Mouse (Mus musculus) embryonic facial prominence, embryonic 11.5 days (tissue): ENCODE results near the gene Amd1. TPM values are rescaled to one million over a fixed set of nuclear protein-coding genes. Genes with fewer than 3 reads are reported as not detected.

Experiments
- ATAC-seq: fragments of 200-750 bp; cut with Nextera tagmentation; replicated peaks from 2 replicates; pipeline ENCODE4 v1.8.0; 2017; ENCODE audit warnings: low read depth; ENCODE audit not compliant: insufficient number of reproducible peaks, low FRiP score, low TSS enrichment
- DNase-seq: peaks from one replicate; pipeline ENCODE4 v3.0.0-alpha.2; 2015; ENCODE audit warnings: low spot score
- H3K27ac ChIP-seq: fragments of 300-500 bp; sonication (generic); replicated peaks from 2 replicates; pipeline ENCODE4 v1.5.1; 2014; ENCODE audit warnings: mild to moderate bottlenecking, low read depth, low read length, control low read depth
- H3K27me3 ChIP-seq: fragments of 300-500 bp; sonication (generic); 2 replicates; pipeline ENCODE4 v1.6.1; 2014; ENCODE audit warnings: mild to moderate bottlenecking, low read length, moderate library complexity, mixed read lengths; ENCODE audit not compliant: control insufficient read depth, insufficient read depth
- H3K36me3 ChIP-seq: fragments of 300-500 bp; sonication (generic); replicated peaks from 2 replicates; pipeline ENCODE4 v1.6.1; 2014; ENCODE audit warnings: low read depth, mild to moderate bottlenecking, low read length, moderate library complexity, mixed read lengths; ENCODE audit not compliant: control insufficient read depth, insufficient read depth
- H3K4me1 ChIP-seq: fragments of 300-500 bp; sonication (generic); 2 replicates; pipeline ENCODE4 v1.6.1; 2014; ENCODE audit warnings: low read length, mixed read lengths; ENCODE audit not compliant: control insufficient read depth, insufficient read depth
- H3K4me2 ChIP-seq: fragments of 300-500 bp; sonication (generic); 2 replicates; pipeline ENCODE4 v1.6.1; 2014; ENCODE audit warnings: low read depth, mild to moderate bottlenecking, control low read depth, low read length, moderate library complexity
- H3K4me3 ChIP-seq: fragments of 300-500 bp; sonication (generic); 2 replicates; pipeline ENCODE4 v1.5.1; 2014; ENCODE audit warnings: low read depth, low read length, control low read depth
- H3K9ac ChIP-seq: fragments of 300-500 bp; sonication (generic); replicated peaks from 2 replicates; pipeline ENCODE4 v1.6.1; 2014; ENCODE audit warnings: mild to moderate bottlenecking, control low read depth, low read length
- H3K9me3 ChIP-seq: fragments of 300-500 bp; sonication (generic); replicated peaks from 2 replicates; pipeline ENCODE4 v1.6.1; 2016; ENCODE audit warnings: mild to moderate bottlenecking, low read length, inconsistent platforms, mixed read lengths; ENCODE audit not compliant: control insufficient read depth
- WGBS: fragments of 180-500 bp; shearing (Covaris S2); extraction: QIAGEN DNeasy Blood & Tissue Kit; methylation state at CpG from one replicate; pipeline ENCODE4 v1.1.7; 2014; 5-methylcytosine and 5-hydroxymethylcytosine counted together
- polyA plus RNA-seq: library from polyadenylated mRNA; unstranded; fragments of >200 nt; fragmentation: Nextera tagmentation; extraction: Ambion mirVana; gene quantifications from 2 replicates; pipeline ENCODE4 v1.2.1, GENCODE M21; 2014

Amd1 gene
- polyA plus RNA-seq, 1 experiment from 2014 or later, result 129 TPM

DNA sequence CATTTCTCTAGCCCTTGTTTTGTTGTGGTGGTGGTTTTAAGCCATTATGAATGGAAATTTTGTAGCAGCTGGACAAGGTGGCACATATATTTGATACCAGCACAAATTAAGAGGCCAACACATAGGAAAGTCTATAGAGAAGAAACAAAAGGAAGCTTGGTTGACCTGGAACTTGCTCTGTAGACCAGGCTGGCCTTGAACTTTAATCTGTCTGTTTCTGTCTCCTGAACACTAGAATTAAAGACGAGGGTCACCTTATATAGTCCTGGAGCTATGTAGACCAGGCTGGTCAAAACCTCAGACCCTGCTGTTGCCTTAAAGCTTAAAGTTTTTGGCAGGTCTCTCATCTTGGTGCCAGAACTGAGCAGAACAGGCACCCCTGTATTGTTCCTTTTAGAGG is 16.4 kb downstream of the Amd1 start:
- H3K36me3 ChIP-seq, result peaks cover 5% of the 10 kb centered on the region
- H3K4me1 ChIP-seq, result no peaks in the 10 kb centered on the region
- no peak overlapping the region for H3K4me2 ChIP-seq
- H3K27ac ChIP-seq, result no peak overlapping the region
- H3K27me3 ChIP-seq, result no peaks in the 10 kb centered on the region
- ATAC-seq (no peak), DNase-seq (no peak)
- H3K9ac ChIP-seq, result no peak overlapping the region
- WGBS, result 80% methylated on average over 1 of the region's 1 CpGs
- no peak overlapping the region for H3K4me3 ChIP-seq
- H3K9me3 ChIP-seq, result no peaks in the 10 kb centered on the region

DNA sequence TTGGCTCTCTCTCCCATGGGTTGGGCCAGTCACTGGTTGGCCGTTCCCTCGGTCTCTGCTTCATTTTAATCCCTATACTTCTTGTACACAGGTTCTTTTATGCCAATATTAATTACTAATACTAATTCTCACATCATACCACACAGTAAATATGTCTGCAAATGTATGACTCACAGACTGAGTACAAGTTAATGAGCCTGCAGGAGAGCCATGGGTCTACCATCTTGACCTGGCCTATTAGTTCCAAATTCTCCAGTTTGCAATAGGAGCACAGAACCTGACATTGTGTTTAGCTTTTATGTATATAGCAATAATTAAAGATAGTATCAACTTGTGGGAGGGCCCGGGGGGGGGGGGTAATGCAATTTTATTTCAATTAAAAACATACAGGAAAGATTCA is 17.0 kb downstream of the Amd1 start:
- Histone ChIP-seq H3K9ac (no peak overlapping the region), H3K27me3 (no peaks in the 10 kb centered on the region), H3K4me2 (no peak overlapping the region), H3K36me3 (peaks cover 5% of the 10 kb centered on the region), H3K9me3 (no peaks in the 10 kb centered on the region), H3K4me3 (no peak overlapping the region), H3K4me1 (no peaks in the 10 kb centered on the region), H3K27ac (no peak overlapping the region)
- no peak for DNase-seq
- ATAC-seq, result no peak
- WGBS, result 85% methylated on average over 3 of the region's 3 CpGs

DNA sequence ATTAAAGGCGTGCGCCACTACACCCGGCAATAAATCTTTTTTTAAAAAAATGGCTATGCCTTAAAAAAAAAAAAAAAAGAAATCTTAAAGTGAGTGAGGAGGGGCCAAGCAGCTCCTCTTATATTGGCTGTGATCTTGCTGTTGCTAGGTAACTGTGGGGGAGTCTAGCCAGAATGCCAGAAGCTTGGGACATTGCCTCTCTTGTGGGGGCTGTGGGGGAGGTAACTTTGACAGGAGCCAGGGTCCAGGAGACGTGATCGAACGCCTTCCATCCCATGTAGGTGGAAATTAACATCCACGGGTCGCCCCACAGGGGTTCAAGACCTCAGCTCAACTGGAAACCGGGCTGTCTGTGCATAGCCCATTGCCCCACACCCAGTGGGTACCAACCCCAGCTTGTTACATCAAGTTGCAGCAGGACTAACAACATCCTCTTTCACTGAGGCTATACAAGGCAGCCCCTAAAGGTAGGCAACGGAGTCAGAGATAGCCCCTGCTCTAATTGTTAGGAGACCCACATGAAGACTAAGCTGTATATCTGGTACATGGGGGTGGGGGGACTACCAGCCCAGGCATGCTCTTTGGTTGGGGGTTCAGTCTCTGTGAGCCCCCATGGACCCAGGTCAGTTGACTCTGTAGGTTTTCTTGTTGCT is 17.7 kb downstream of the Amd1 start:
- ATAC-seq (0 out of 2 replicates have a peak, but pooled peaks have one; percentile 56), DNase-seq (no peak)
- Histone ChIP-seq H3K9me3 (no peaks in the 10 kb centered on the region), H3K27ac (no peak overlapping the region), H3K27me3 (no peaks in the 10 kb centered on the region), H3K36me3 (peaks cover 5% of the 10 kb centered on the region), H3K4me1 (no peaks in the 10 kb centered on the region), H3K9ac (no peak overlapping the region), H3K4me2 (no peak overlapping the region), H3K4me3 (no peak overlapping the region)
- 85% methylated on average over 10 of the region's 10 CpGs for WGBS

DNA sequence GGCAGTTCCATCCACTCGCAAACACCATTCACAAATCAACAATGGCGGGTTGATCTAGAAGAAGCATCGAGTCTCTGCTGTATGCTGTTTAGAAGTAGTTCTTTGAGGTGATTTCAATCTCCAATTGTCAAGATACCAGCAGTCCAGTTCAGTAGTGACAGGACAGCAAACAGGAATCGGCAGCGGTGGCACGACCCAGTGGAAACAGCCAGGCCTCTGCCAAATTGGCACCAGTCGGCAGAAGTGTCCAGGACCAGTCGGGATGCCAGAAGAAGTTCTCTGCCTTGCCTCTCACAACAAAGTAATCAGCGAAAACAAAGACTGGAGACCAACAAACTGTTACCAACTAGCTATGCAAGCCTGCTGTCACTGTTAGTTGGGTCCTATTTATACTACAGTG is 18.4 kb downstream of the Amd1 start:
- H3K4me2 ChIP-seq, result no peak overlapping the region
- H3K4me1 ChIP-seq, result no peaks in the 10 kb centered on the region
- no peak overlapping the region for H3K4me3 ChIP-seq
- no peak for ATAC-seq
- H3K36me3 ChIP-seq, result peaks cover 5% of the 10 kb centered on the region
- no peaks in the 10 kb centered on the region for H3K9me3 ChIP-seq
- H3K27me3 ChIP-seq, result no peaks in the 10 kb centered on the region
- DNase-seq, result no peak
- 94% methylated on average over 9 of the region's 9 CpGs for WGBS
- H3K27ac ChIP-seq, result no peak overlapping the region
- H3K9ac ChIP-seq, result no peak overlapping the region

DNA sequence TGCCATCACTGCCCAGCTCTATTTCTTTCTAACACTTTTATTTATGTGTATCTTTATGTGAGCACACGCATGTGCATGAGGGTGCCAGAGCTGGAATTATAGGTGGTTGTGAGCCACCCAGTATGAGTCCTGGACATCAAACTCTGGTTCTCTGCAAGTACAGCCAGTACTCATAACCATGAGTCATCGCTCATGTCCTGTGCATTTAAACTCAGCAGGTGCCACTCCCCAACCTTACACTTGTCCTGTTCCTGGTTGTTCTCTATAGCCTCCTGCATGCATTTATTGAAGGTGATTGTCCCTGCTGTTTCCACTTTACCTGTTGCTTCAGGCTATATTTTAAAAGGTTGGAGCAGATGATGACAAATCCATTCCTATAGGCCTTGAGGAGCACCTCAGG is 20.4 kb downstream of the Amd1 start:
- no peaks in the 10 kb centered on the region for H3K27me3 ChIP-seq
- H3K4me2 ChIP-seq, result no peak overlapping the region
- H3K4me1 ChIP-seq, result no peaks in the 10 kb centered on the region
- no peak overlapping the region for H3K9ac ChIP-seq
- no peaks in the 10 kb centered on the region for H3K9me3 ChIP-seq
- WGBS, result 95% methylated on average over 2 of the region's 2 CpGs
- no peak for ATAC-seq
- H3K27ac ChIP-seq, result no peak overlapping the region
- DNase-seq, result no peak
- peaks cover 3% of the 10 kb centered on the region for H3K36me3 ChIP-seq
- no peak overlapping the region for H3K4me3 ChIP-seq

DNA sequence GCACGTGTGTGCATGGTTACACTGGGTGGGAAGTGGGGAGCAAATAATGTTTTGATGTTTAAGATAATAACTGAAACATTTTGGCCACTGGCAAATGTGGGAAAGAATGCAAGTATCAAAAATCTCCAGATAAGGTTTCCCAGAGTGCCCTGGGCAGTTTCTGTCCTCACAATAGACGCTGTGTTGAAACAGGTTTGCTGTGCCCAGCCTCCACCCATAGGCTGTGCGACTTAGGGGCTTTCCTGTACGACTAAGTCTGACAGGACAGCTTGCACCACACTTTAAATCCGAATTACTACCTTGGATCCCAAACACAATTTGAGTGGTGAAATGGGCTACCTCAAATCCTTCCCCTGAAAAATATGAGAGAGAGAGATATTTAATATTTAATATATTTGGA is 23.7 kb downstream of the Amd1 start:
- H3K9me3 ChIP-seq, result no peaks in the 10 kb centered on the region
- H3K4me2 ChIP-seq, result no peak overlapping the region
- H3K4me3 ChIP-seq, result no peak overlapping the region
- no peaks in the 10 kb centered on the region for H3K27me3 ChIP-seq
- H3K27ac ChIP-seq, result no peak overlapping the region
- ATAC-seq (no peak), DNase-seq (peak; percentile 17)
- no peaks in the 10 kb centered on the region for H3K36me3 ChIP-seq
- WGBS, result 45% methylated on average over 5 of the region's 5 CpGs
- no peaks in the 10 kb centered on the region for H3K4me1 ChIP-seq
- H3K9ac ChIP-seq, result no peak overlapping the region

DNA sequence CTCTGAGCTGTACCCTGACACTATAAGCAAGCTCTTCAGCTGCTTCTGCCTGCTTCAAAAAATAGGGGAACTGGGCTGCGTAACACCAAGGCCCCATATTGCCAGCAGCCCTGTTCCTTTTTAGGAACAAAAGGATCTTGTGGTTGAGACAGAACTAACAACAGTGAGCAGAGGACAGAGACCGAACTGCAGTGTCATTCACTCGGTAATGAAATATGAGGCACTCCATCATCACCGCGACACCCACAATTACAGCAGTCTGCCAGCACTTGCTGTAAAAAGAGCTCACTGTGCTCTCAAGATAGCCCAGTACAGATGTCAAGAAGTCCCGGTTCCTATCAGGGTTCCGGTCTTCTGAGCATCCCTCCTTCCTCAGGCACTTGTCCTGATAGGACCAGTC is 26.0 kb downstream of the Amd1 start:
- no peak for ATAC-seq
- H3K9me3 ChIP-seq, result no peaks in the 10 kb centered on the region
- H3K36me3 ChIP-seq, result no peaks in the 10 kb centered on the region
- no peaks in the 10 kb centered on the region for H3K27me3 ChIP-seq
- no peak overlapping the region for H3K4me3 ChIP-seq
- no peak overlapping the region for H3K9ac ChIP-seq
- no peaks in the 10 kb centered on the region for H3K4me1 ChIP-seq
- H3K27ac ChIP-seq, result no peak overlapping the region
- no peak overlapping the region for H3K4me2 ChIP-seq
- 66% methylated on average over 7 of the region's 7 CpGs for WGBS
- no peak for DNase-seq

DNA sequence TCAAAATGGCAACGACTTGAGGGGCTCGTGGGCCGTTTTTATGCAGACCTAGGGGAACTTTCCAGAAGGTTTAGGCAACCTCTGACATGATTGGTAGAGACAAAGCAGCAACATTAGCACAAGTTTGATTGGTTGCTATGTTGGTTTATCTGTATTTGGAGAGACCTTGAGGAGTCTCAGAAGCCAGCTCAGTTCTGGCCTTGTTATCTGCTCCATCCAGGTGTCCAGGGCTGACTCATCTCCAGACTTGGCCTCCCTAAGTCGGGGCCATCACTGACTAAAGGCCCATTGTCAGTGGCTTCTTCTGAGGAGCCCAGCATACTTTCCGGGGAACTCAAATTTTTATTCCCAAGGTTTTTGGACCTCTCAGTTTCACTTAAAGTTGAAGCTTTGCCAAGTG is 28.0 kb downstream of the Amd1 start:
- Histone ChIP-seq H3K27me3 (no peaks in the 10 kb centered on the region), H3K27ac (no peak overlapping the region), H3K9ac (no peak overlapping the region), H3K4me3 (no peak overlapping the region), H3K9me3 (no peaks in the 10 kb centered on the region), H3K4me2 (no peak overlapping the region), H3K4me1 (no peaks in the 10 kb centered on the region), H3K36me3 (no peaks in the 10 kb centered on the region)
- WGBS, result 77% methylated on average over 5 of the region's 5 CpGs
- DNase-seq, result no peak
- ATAC-seq, result no peak
